Mouse (Mus musculus): ENCODE results near the gene 1110051M20Rik. TPM values are rescaled to one million over a fixed set of nuclear protein-coding genes. Genes with fewer than 3 reads are reported as not detected.
A peak's percentile ranks its signal among the peaks of the same experiment; 100 is the strongest.

Gene 1110051M20Rik
- total and polyA plus RNA-seq, 2 experiments from 2014 or later = 158 to 171 TPM

DNA sequence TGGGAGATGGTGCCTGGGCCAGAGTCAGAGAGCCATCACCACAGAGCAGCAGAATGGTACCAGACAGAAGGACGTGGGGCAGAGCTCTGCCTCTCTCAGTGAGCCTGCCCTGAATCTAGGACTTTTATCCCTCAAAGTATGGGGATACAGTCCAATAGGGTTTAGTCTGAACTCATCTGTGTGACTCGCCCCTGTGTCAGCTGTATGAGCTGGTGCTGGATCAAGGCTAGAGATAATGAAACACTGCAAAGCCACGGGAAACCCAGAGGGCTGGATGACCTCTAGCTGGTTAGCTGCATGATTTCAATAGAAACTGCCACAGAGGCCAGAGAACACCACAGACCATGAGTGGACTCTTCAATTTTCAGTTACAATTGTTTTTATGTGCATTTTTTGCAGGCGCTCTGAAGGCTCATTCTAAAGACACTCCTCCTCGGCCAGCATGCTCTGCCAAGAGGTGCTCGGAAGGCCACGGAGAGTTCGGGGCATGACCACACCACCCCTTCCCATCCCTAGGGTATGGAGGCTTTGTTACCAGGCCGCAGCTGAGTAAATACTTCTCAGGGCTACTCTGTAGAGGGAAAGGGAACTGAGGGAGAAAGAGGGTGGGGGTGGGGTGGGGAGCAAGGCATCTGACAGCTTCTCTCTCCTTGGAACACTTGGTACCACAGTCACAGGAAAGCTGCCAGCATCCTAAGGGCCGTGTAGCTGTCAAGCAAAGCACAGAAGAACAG is 131.8 kb downstream of the 1110051M20Rik start:
- no peaks in the 10 kb centered on the region for H3K27me3 ChIP-seq (ENCODE audit: insufficient read depth, low read length)
- no peak overlapping the region for H3K9ac ChIP-seq (replicated peaks; ENCODE audit: low read length, poor library complexity, severe bottlenecking)
- H3K4me1 ChIP-seq (ENCODE audit: insufficient read depth, low read length) = no peaks in the 10 kb centered on the region
- ATAC-seq (ENCODE audit: low FRiP score) (no peak), DNase-seq (ENCODE audit: low spot score) (peak; percentile 30)
- 33% methylated on average over 10 of the region's 10 CpGs for WGBS
- H3K4me2 ChIP-seq (ENCODE audit: low read depth, low read length, poor library complexity, severe bottlenecking) = no peak overlapping the region
- no peaks in the 10 kb centered on the region for H3K9me3 ChIP-seq (ENCODE audit: low read length)
- no peak for TF ChIP-seq CTCF (IDR thresholded peaks at IDR 0.05)
- H3K36me3 ChIP-seq (ENCODE audit: insufficient read depth, low read length) = no peaks in the 10 kb centered on the region
- no peak overlapping the region for H3K4me3 ChIP-seq (ENCODE audit: low read depth, low read length)
- no peak overlapping the region for H3K27ac ChIP-seq (ENCODE audit: low read depth, low read length)

DNA sequence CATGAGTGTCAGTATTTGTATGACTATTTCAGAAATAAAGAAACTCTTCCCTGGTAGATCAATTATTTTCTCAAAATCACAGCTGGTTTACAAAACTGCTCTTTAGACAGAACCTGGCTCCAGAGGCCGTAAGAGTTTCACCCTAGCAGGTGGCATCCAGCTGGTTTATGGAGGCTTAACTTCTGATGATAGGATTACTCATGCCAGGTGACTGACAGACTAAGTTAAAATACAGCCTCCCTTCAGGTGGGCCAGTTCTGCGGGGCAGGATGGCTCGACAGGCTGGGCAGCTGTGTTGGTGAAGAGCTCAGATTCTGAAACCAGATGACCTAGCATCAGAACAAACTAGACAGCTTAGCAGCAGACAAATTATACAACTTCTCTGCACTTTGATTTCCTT is 135.0 kb downstream of the 1110051M20Rik start:
- H3K36me3 ChIP-seq (ENCODE audit: insufficient read depth, low read length) = peaks cover 2% of the 10 kb centered on the region; the same call in 1 of the 2 replicates
- DNase-seq (ENCODE audit: low spot score) (no peak), ATAC-seq (ENCODE audit: low FRiP score) (no peak)
- no peaks in the 10 kb centered on the region for H3K4me1 ChIP-seq (ENCODE audit: insufficient read depth, low read length)
- no peaks in the 10 kb centered on the region for H3K27me3 ChIP-seq (ENCODE audit: insufficient read depth, low read length)
- WGBS = 70% methylated on average over 3 of the region's 3 CpGs
- no peak for TF ChIP-seq CTCF (IDR thresholded peaks at IDR 0.05)
- no peaks in the 10 kb centered on the region for H3K9me3 ChIP-seq (ENCODE audit: low read length)
- no peak overlapping the region for H3K4me2 ChIP-seq (ENCODE audit: low read depth, low read length, poor library complexity, severe bottlenecking)
- H3K4me3 ChIP-seq (ENCODE audit: low read depth, low read length) = no peak overlapping the region
- H3K27ac ChIP-seq (ENCODE audit: low read depth, low read length) = no peak overlapping the region
- H3K9ac ChIP-seq (replicated peaks; ENCODE audit: low read length, poor library complexity, severe bottlenecking) = no peak overlapping the region

DNA sequence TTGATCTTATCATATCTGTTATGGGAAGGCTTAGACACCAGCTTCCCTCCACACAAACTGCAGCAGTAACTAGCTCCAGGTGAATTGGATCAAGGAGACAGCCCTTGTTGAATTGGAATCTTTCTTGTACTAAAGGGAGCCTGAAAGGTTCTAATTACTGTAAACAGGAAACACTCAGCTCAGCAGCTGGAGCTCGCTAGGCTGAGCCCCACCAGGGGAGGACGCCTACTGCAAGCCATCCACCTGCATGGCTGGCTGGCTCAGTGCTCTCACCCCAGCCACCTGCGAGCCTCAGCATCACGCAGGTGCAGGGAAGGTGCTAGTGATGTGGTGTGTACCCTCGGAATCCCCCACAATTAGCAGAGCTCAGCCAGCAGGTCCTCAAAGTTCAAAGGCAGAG is 135.8 kb downstream of the 1110051M20Rik start:
- 72% methylated on average over 5 of the region's 5 CpGs for WGBS
- no peak overlapping the region for H3K27ac ChIP-seq (ENCODE audit: low read depth, low read length)

DNA sequence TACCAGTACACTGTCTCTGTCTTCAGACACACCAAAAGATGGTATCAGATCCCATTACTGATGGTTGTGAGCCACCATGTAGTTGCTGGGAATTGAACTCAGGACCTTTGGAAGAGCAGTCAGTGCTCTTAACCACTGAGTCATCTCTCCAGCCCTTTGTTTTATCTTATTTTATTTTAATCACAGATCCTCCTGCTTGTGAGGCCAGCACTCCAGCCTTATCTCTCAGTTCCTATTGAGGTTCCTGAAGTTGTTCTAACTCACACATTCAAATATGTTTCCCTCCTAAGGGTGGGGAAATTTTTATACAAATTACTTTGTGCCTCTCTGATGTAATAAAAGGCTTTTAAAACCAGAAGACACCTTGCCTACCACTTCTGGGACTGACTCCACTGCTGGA is 137.9 kb downstream of the 1110051M20Rik start:
- no peaks in the 10 kb centered on the region for H3K9me3 ChIP-seq (ENCODE audit: low read length)
- ATAC-seq (ENCODE audit: low FRiP score) = no peak
- no peaks in the 10 kb centered on the region for H3K4me1 ChIP-seq (ENCODE audit: insufficient read depth, low read length)
- no peak overlapping the region for H3K27ac ChIP-seq (ENCODE audit: low read depth, low read length)
- peaks cover 7% of the 10 kb centered on the region; the same call in 1 of the 2 replicates for H3K36me3 ChIP-seq (ENCODE audit: insufficient read depth, low read length)
- H3K4me2 ChIP-seq (ENCODE audit: low read depth, low read length, poor library complexity, severe bottlenecking) = no peak overlapping the region
- TF ChIP-seq CTCF (IDR thresholded peaks at IDR 0.05) = no peak
- H3K27me3 ChIP-seq (ENCODE audit: insufficient read depth, low read length) = no peaks in the 10 kb centered on the region
- H3K4me3 ChIP-seq (ENCODE audit: low read depth, low read length) = no peak overlapping the region
- no peak for DNase-seq (ENCODE audit: low spot score)
- no peak overlapping the region for H3K9ac ChIP-seq (replicated peaks; ENCODE audit: low read length, poor library complexity, severe bottlenecking)

More for the DNA sequence above, 135.8 kb downstream of the 1110051M20Rik start:
- Histone ChIP-seq H3K36me3 (ENCODE audit: insufficient read depth, low read length) (peaks cover 7% of the 10 kb centered on the region; the same call in 1 of the 2 replicates), H3K9me3 (ENCODE audit: low read length) (no peaks in the 10 kb centered on the region), H3K4me3 (ENCODE audit: low read depth, low read length) (no peak overlapping the region), H3K9ac (replicated peaks; ENCODE audit: low read length, poor library complexity, severe bottlenecking) (no peak overlapping the region), H3K27me3 (ENCODE audit: insufficient read depth, low read length) (no peaks in the 10 kb centered on the region), H3K4me2 (ENCODE audit: low read depth, low read length, poor library complexity, severe bottlenecking) (no peak overlapping the region), H3K4me1 (ENCODE audit: insufficient read depth, low read length) (no peaks in the 10 kb centered on the region)
- no peak for TF ChIP-seq CTCF (IDR thresholded peaks at IDR 0.05)
- ATAC-seq (ENCODE audit: low FRiP score) = no peak
- DNase-seq (ENCODE audit: low spot score) = no peak

DNA sequence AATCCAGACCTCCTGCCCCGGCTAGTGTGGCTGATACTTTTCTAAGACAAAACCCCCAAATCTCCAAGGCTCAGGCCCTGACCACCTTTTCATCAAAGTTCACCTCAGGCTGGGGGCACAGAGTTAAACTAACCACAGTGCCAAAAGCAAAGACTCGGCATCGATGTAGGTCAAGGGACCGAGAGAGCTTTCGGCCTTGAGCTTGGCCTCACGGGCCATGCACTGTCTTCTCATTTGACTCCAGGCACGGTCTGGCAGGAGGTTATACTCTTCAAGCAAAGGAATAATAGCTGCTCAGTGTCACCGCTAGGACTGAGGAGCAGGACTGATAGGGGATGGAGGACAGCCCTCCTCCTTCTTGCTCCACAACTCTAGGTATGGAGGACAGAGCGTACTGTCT is 138.6 kb downstream of the 1110051M20Rik start:
- DNase-seq (ENCODE audit: low spot score) = no peak
- 92% methylated on average over 9 of the region's 9 CpGs for WGBS
- no peaks in the 10 kb centered on the region for H3K27me3 ChIP-seq (ENCODE audit: insufficient read depth, low read length)

DNA sequence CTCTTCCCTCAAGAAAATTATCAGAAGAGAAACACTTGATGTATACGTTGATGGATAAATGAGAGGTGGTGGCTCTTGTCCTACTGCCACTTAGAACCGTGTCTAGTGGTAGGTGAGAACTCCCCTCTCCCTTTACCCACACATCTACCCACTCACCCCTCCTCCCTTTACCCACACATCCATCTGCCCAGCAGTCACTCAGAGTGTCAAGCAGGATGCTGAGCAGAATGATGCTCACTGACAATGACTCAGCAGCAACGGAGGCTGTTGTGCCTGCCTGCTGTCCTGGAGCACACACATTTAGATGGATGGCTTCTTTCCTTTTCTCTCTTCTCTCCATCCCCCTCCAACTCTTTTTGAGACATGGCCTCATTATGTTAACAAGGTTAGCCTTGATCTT is 141.7 kb downstream of the 1110051M20Rik start:
- ATAC-seq (ENCODE audit: low FRiP score) (no peak), DNase-seq (ENCODE audit: low spot score) (no peak)
- WGBS = 85% methylated on average over 3 of the region's 3 CpGs

More for the DNA sequence above, 138.6 kb downstream of the 1110051M20Rik start:
- no peak for TF ChIP-seq CTCF (IDR thresholded peaks at IDR 0.05)
- Histone ChIP-seq H3K9me3 (ENCODE audit: low read length) (no peaks in the 10 kb centered on the region), H3K36me3 (ENCODE audit: insufficient read depth, low read length) (peaks cover 7% of the 10 kb centered on the region; the same call in 1 of the 2 replicates), H3K4me2 (ENCODE audit: low read depth, low read length, poor library complexity, severe bottlenecking) (no peak overlapping the region), H3K4me3 (ENCODE audit: low read depth, low read length) (no peak overlapping the region), H3K4me1 (ENCODE audit: insufficient read depth, low read length) (no peaks in the 10 kb centered on the region), H3K9ac (replicated peaks; ENCODE audit: low read length, poor library complexity, severe bottlenecking) (no peak overlapping the region), H3K27ac (ENCODE audit: low read depth, low read length) (no peak overlapping the region)
- no peak for ATAC-seq (ENCODE audit: low FRiP score)

More for the DNA sequence above, 141.7 kb downstream of the 1110051M20Rik start:
- H3K9ac ChIP-seq (replicated peaks; ENCODE audit: low read length, poor library complexity, severe bottlenecking) = no peak overlapping the region
- H3K4me3 ChIP-seq (ENCODE audit: low read depth, low read length) = no peak overlapping the region
- H3K27me3 ChIP-seq (ENCODE audit: insufficient read depth, low read length) = no peaks in the 10 kb centered on the region
- H3K27ac ChIP-seq (ENCODE audit: low read depth, low read length) = no peak overlapping the region
- H3K4me1 ChIP-seq (ENCODE audit: insufficient read depth, low read length) = no peaks in the 10 kb centered on the region
- H3K4me2 ChIP-seq (ENCODE audit: low read depth, low read length, poor library complexity, severe bottlenecking) = no peak overlapping the region
- peaks cover 7% of the 10 kb centered on the region; the same call in 1 of the 2 replicates for H3K36me3 ChIP-seq (ENCODE audit: insufficient read depth, low read length)
- TF ChIP-seq CTCF (IDR thresholded peaks at IDR 0.05) = no peak
- H3K9me3 ChIP-seq (ENCODE audit: low read length) = no peaks in the 10 kb centered on the region

Measured in midbrain, postnatal 0 days (tissue).